Mouse (Mus musculus): ENCODE measurements at regions not wholly inside any gene's neighbourhood (a gene's known extent, or its start where the extent isn't known, plus 50 kb on each side); places are given as distances from the start of the nearest gene placed in this dataset.

GRCm38 (mm10) chr1:111699030-111699732, 165.5 kb downstream of the Dsel start:
- no peak for DNase-seq

GRCm38 (mm10) chr1:111660950-111661349, 203.8 kb downstream of the Dsel start:
- DNase-seq: no peak

DNA sequence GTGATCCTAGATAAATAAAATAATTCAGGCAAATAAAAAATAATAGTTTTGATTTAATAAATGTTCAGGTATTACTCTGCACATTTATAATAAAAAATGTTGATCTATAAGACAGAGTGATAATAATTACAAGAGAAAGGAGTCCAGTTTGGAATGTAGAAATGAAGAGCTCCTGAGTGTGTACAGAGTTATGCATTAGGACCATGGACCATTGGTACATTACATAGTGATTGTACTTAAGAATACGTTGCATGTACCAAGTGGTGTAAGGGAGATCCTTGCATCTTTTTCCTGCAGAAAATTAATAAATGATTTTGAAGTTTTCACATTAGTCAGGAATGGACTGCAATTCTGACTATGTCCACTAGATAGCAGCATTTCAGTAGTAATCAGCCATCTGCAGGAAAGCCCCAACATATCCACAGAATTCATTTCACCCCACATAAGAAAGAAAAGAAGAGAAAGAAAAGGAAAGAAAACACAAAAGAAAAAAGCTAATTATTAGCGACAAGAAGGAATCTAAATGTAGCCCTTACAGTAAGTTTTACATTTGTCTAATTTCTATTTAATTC, 204.5 kb downstream of the Dsel start:
- DNase-seq: peak; percentile 7

DNA sequence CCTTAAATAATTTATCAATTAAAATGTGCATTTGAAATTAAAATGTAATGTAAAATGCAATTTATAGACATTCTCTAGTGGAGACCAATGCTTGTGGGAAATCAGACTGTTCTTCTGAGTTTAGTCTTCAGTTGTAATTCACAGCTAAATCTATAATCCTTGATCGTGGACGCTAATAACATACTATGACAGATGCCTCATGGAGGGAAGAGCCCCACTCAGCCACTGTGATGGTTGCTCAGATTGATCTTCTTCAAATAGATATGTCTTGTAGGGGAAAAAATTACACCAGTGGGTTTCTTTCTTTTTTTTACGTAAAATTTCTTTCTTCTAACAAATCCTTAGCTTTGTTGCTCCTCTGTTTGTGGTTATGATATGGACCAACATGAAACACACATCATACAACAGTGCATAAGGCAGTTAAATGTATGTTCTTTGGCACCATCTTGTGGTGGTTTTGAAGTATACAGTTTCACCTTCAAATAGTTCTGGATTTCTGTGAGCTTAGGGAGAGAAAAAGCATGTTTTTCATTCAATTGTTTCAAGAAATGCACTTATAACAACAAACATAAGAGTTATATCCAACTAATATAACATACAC, 230.8 kb downstream of the Dsel start:
- no peak for DNase-seq

Measured in kidney, postnatal 10 days (tissue).